Mouse (Mus musculus) MEL (cell line): Measurements from ENCODE around the gene Sdha. TPM values are rescaled to one million over a fixed set of nuclear protein-coding genes. Genes with fewer than 3 reads are reported as not detected.

ENCODE experiments used
- DNase-seq: peaks from one replicate; pipeline ENCODE4 v3.0.0; 2011; ENCODE audit warnings: low read depth, low spot score
- H3K27ac ChIP-seq: 2 replicates; pipeline ENCODE4 v1.5.1; 2012; ENCODE audit warnings: low read depth, mild to moderate bottlenecking, control low read depth, low read length, moderate library complexity; ENCODE audit not compliant: control insufficient read depth
- H3K27me3 ChIP-seq, 2 experiments: fragments of 150-350 bp in 1 of 2; sonication (generic) in 1 of 2; 2 replicates each; pipeline ENCODE4 v1.6.1; 2012; ENCODE audit warnings: low read length in 2 of 2, mild to moderate bottlenecking in 2 of 2, improper control_type of control experiment in 1 of 2, moderate library complexity in 1 of 2; ENCODE audit not compliant: insufficient read depth in 2 of 2, control insufficient read depth in 1 of 2
- H3K36me3 ChIP-seq, 2 experiments: 2 replicates each; pipeline ENCODE4 v1.6.1; 2012 to 2014; ENCODE audit warnings: low read length in 2 of 2, improper control_type of control experiment in 1 of 2, inconsistent platforms in 1 of 2, mild to moderate bottlenecking in 1 of 2; ENCODE audit not compliant: insufficient read depth in 2 of 2, control insufficient read depth in 1 of 2
- H3K4me1 ChIP-seq, 2 experiments: fragments of 150-350 bp in 1 of 2; sonication (generic) in 1 of 2; 2 replicates each; pipeline ENCODE4 v1.6.1; 2012; ENCODE audit warnings: low read length in 2 of 2, improper control_type of control experiment in 1 of 2, mild to moderate bottlenecking in 1 of 2; ENCODE audit not compliant: insufficient read depth in 2 of 2, control insufficient read depth in 1 of 2
- H3K4me3 ChIP-seq, 2 experiments: fragments of 150-350 bp in 1 of 2; sonication (generic) in 1 of 2; 2 replicates each; pipeline ENCODE4 v1.5.1; 2012; ENCODE audit warnings: low read depth in 2 of 2, low read length in 2 of 2, mild to moderate bottlenecking in 2 of 2, moderate library complexity in 2 of 2, control low read depth in 1 of 2, improper control_type of control experiment in 1 of 2; ENCODE audit not compliant: control insufficient read depth in 1 of 2, insufficient read depth in 1 of 2
- H3K79me2 ChIP-seq: 2 replicates; pipeline ENCODE4 v1.6.1; 2012; ENCODE audit warnings: mild to moderate bottlenecking, low read length, moderate library complexity; ENCODE audit not compliant: control insufficient read depth, poor library complexity, insufficient read depth
- H3K9ac ChIP-seq: 2 replicates; pipeline ENCODE4 v1.6.1; 2012; ENCODE audit warnings: low read depth, mild to moderate bottlenecking, control low read depth, low read length, moderate library complexity; ENCODE audit not compliant: control insufficient read depth, poor library complexity, severe bottlenecking
- H3K9me3 ChIP-seq: fragments of 150-350 bp; sonication (generic); replicated peaks from 2 replicates; pipeline ENCODE4 v1.6.1; 2012; ENCODE audit warnings: mild to moderate bottlenecking, low read length, improper control_type of control experiment, moderate library complexity; ENCODE audit not compliant: insufficient read depth
- BHLHE40 ChIP-seq: IDR thresholded peaks from 2 replicates; pipeline ENCODE4 v1.6.1; 2012; ENCODE audit warnings: low read depth, mild to moderate bottlenecking, inconsistent platforms, low read length, improper control_type of control experiment, borderline replicate concordance
- CHD1 ChIP-seq: IDR thresholded peaks from 2 replicates; pipeline ENCODE4 v1.6.1; 2012; ENCODE audit warnings: low read depth, mild to moderate bottlenecking, inconsistent platforms, low read length, improper control_type of control experiment
- CHD2 ChIP-seq: IDR thresholded peaks from 2 replicates; pipeline ENCODE4 v1.6.1; 2011; ENCODE audit warnings: low read length, improper control_type of control experiment
- ELF1 ChIP-seq: IDR thresholded peaks from 2 replicates; pipeline ENCODE4 v1.6.1; 2014; ENCODE audit warnings: low read depth, mild to moderate bottlenecking, inconsistent platforms, low read length, improper control_type of control experiment, moderate library complexity
- EP300 ChIP-seq, 2 experiments: IDR thresholded peaks; 2 replicates each; pipeline ENCODE4 v1.6.1; 2011; ENCODE audit warnings: improper control_type of control experiment in 2 of 2, low read length in 2 of 2, low read depth in 1 of 2, mild to moderate bottlenecking in 1 of 2
- GABPA ChIP-seq: IDR thresholded peaks from 2 replicates; pipeline ENCODE4 v1.6.1; 2012; ENCODE audit warnings: low read depth, mild to moderate bottlenecking, inconsistent platforms, low read length, improper control_type of control experiment, moderate library complexity
- HCFC1 ChIP-seq: IDR thresholded peaks from 2 replicates; pipeline ENCODE4 v1.6.1; 2012; ENCODE audit warnings: low read depth, mild to moderate bottlenecking, inconsistent platforms, low read length, improper control_type of control experiment, moderate library complexity
- KAT2A ChIP-seq: conservative IDR thresholded peaks from 2 replicates; pipeline ENCODE4 v1.6.1; 2012; ENCODE audit warnings: low read depth, low read length, improper control_type of control experiment, inconsistent platforms
- MAFK ChIP-seq: IDR thresholded peaks from 2 replicates; pipeline ENCODE4 v1.6.1; 2011; ENCODE audit warnings: low read depth, mild to moderate bottlenecking, low read length, improper control_type of control experiment, borderline replicate concordance
- MAX ChIP-seq: IDR thresholded peaks from 2 replicates; pipeline ENCODE4 v1.6.1; 2011; ENCODE audit warnings: low read length, improper control_type of control experiment
- MAZ ChIP-seq: IDR thresholded peaks from 2 replicates; pipeline ENCODE4 v1.6.1; 2012; ENCODE audit warnings: low read depth, mild to moderate bottlenecking, inconsistent platforms, low read length, improper control_type of control experiment
- MXI1 ChIP-seq: IDR thresholded peaks from 2 replicates; pipeline ENCODE4 v1.6.1; 2011; ENCODE audit warnings: mild to moderate bottlenecking, low read depth, low read length, improper control_type of control experiment
- MYB ChIP-seq: IDR thresholded peaks from 2 replicates; pipeline ENCODE4 v1.6.1; 2011; ENCODE audit warnings: mild to moderate bottlenecking, low read depth, low read length, improper control_type of control experiment
- NELFE ChIP-seq: IDR thresholded peaks from 2 replicates; pipeline ENCODE4 v1.6.1; 2011; ENCODE audit warnings: low read depth, low read length, improper control_type of control experiment
- POLR2A ChIP-seq, 2 experiments: IDR thresholded peaks; 2 replicates each; pipeline ENCODE4 v1.6.1; 2011 to 2012; ENCODE audit warnings: low read length in 2 of 2, mild to moderate bottlenecking in 2 of 2, control low read depth in 1 of 2, improper control_type of control experiment in 1 of 2, low read depth in 1 of 2, moderate library complexity in 1 of 2; ENCODE audit not compliant: control insufficient read depth in 1 of 2, insufficient read depth in 1 of 2, poor library complexity in 1 of 2
- POLR2AphosphoS5 ChIP-seq: IDR thresholded peaks from 2 replicates; pipeline ENCODE4 v1.6.1; 2012; ENCODE audit warnings: low read depth, borderline replicate concordance, mild to moderate bottlenecking, inconsistent platforms, low read length, moderate library complexity, mixed read lengths
- RAD21 ChIP-seq: IDR thresholded peaks from 2 replicates; pipeline ENCODE4 v1.6.1; 2011; ENCODE audit warnings: mild to moderate bottlenecking, low read depth, low read length, improper control_type of control experiment
- RCOR1 ChIP-seq: IDR thresholded peaks from 2 replicates; pipeline ENCODE4 v1.6.1; 2012; ENCODE audit warnings: low read depth, mild to moderate bottlenecking, inconsistent platforms, low read length, improper control_type of control experiment
- SIN3A ChIP-seq: IDR thresholded peaks from 2 replicates; pipeline ENCODE4 v1.6.1; 2012; ENCODE audit warnings: low read length, improper control_type of control experiment, inconsistent platforms
- SMC3 ChIP-seq: IDR thresholded peaks from 2 replicates; pipeline ENCODE4 v1.6.1; 2011; ENCODE audit warnings: low read depth, low read length, improper control_type of control experiment
- TBP ChIP-seq: IDR thresholded peaks from 2 replicates; pipeline ENCODE4 v1.8.0; 2011; ENCODE audit warnings: low read depth, low read length, improper control_type of control experiment
- TCF12 ChIP-seq: IDR thresholded peaks from 2 replicates; pipeline ENCODE4 v1.6.1; 2014; ENCODE audit warnings: low read depth, mild to moderate bottlenecking, inconsistent platforms, low read length, improper control_type of control experiment, moderate library complexity
- UBTF ChIP-seq: IDR thresholded peaks from 2 replicates; pipeline ENCODE4 v1.6.1; 2012; ENCODE audit warnings: low read depth, mild to moderate bottlenecking, inconsistent platforms, low read length, improper control_type of control experiment, moderate library complexity, borderline replicate concordance; ENCODE audit not compliant: insufficient read depth
- USF1 ChIP-seq: IDR thresholded peaks from 2 replicates; pipeline ENCODE4 v1.6.1; 2014; ENCODE audit warnings: low read depth, mild to moderate bottlenecking, inconsistent platforms, low read length, improper control_type of control experiment, moderate library complexity
- ZKSCAN1 ChIP-seq: IDR thresholded peaks from 2 replicates; pipeline ENCODE4 v1.6.1; 2012; ENCODE audit warnings: low read depth, mild to moderate bottlenecking, inconsistent platforms, low read length, improper control_type of control experiment, moderate library complexity
- ZMIZ1 ChIP-seq: IDR thresholded peaks from 2 replicates; pipeline ENCODE4 v1.6.1; 2012; ENCODE audit warnings: low read depth, mild to moderate bottlenecking, inconsistent platforms, low read length, improper control_type of control experiment, moderate library complexity
- ZNF384 ChIP-seq: IDR thresholded peaks from 2 replicates; pipeline ENCODE4 v1.6.1; 2012; ENCODE audit warnings: low read depth, mild to moderate bottlenecking, inconsistent platforms, low read length, improper control_type of control experiment
- polyA plus RNA-seq, 2 experiments: library from polyadenylated mRNA; stranded (reverse) in 1 of 2; unstranded in 1 of 2; fragments of >175 nt in 1 of 2; fragments of >200 nt in 1 of 2; gene quantifications; 2 replicates each; pipeline versions ENCODE4 v1.2.1 to v1.2.4; 2012; ENCODE audit warnings: low replicate concordance in 2 of 2, low read depth in 1 of 2; ENCODE audit not compliant: insufficient read length in 2 of 2, insufficient read depth in 1 of 2, missing spikeins in 1 of 2
- total RNA-seq: library from RNA; depleted of rRNA; stranded (reverse); fragments of 300-350 nt; gene quantifications from 2 replicates; pipeline ENCODE4 v1.2.3, GENCODE M21; 2012

Sdha gene
- total and polyA plus RNA-seq, 3 experiments = 68.6 to 214 (median 145) TPM

- no peak overlapping the region for H3K27ac ChIP-seq
- H3K27me3 ChIP-seq = no peaks in the 10 kb centered on the region; a peak in 1 of 4 replicates
- no peaks in the 10 kb centered on the region for H3K79me2 ChIP-seq
- H3K36me3 ChIP-seq = no peaks in the 10 kb centered on the region
- H3K4me1 ChIP-seq = no peaks in the 10 kb centered on the region
- DNase-seq = no peak
- H3K9ac ChIP-seq = no peak overlapping the region
- no peak overlapping the region for H3K4me3 ChIP-seq
- H3K9me3 ChIP-seq = no peaks in the 10 kb centered on the region
- TF ChIP-seq SIN3A (no peak), BHLHE40 (no peak), RAD21 (no peak), USF1 (no peak), POLR2A (IDR thresholded peaks at IDR 0.05; ENCODE audit: control insufficient read depth in 1 of 2, insufficient read depth in 1 of 2, low read depth in 1 of 2, low read length in 2 of 2, poor library complexity in 1 of 2) (no peak), TCF12 (no peak), MAZ (no peak), TBP (no peak), ELF1 (no peak), KAT2A (no peak), MAFK (no peak), NELFE (no peak), ZNF384 (no peak)
Measured at GRCm38 (mm10) chr13:74296376-74296775, 53.7 kb downstream of the Sdha start.

- Histone ChIP-seq H3K9me3 (no peaks in the 10 kb centered on the region), H3K27ac (no peak within 1 kb of the TSS), H3K4me3 (no peak within 1 kb of the TSS), H3K36me3 (no peaks in the 10 kb centered on the region), H3K27me3 (no peaks in the 10 kb centered on the region; a peak in 1 of 4 replicates), H3K9ac (no peak within 1 kb of the TSS), H3K4me1 (no peaks in the 10 kb centered on the region), H3K79me2 (no peaks in the 10 kb centered on the region)
- TF ChIP-seq HCFC1 (no peak), NELFE (no peak), MAFK (no peak), ZMIZ1 (no peak), ELF1 (no peak), CHD1 (no peak), RCOR1 (no peak), POLR2A (IDR thresholded peaks at IDR 0.05; ENCODE audit: control insufficient read depth in 1 of 2, insufficient read depth in 1 of 2, low read depth in 1 of 2, low read length in 2 of 2, poor library complexity in 1 of 2) (no peak), SMC3 (no peak), GABPA (no peak), POLR2AphosphoS5 (no peak), USF1 (no peak), MXI1 (no peak), MAX (no peak), UBTF (no peak), CHD2 (no peak), ZKSCAN1 (no peak), MYB (no peak), MAZ (no peak), EP300 (IDR thresholded peaks at IDR 0.05; ENCODE audit: low read depth in 1 of 2, low read length in 2 of 2) (no peak)
- no peak for DNase-seq
Measured at GRCm38 (mm10) chr13:74292167-74292566, 57.9 kb downstream of the Sdha start, which contains the start of gene Ahrr. TSS of gene Ahrr (minus strand) at chr13:74292331.
